Mouse (Mus musculus) heart, embryonic 11.5 days (tissue): ENCODE measurements at regions not wholly inside any gene's neighbourhood (a gene's known extent, or its start where the extent isn't known, plus 50 kb on each side); places are given as distances from the start of the nearest gene placed in this dataset.

Experiments
- ATAC-seq: fragments of 200-750 bp; cut with Nextera tagmentation; replicated peaks from 2 replicates; pipeline ENCODE4 v1.8.0; 2017; ENCODE audit warnings: moderate library complexity; ENCODE audit not compliant: insufficient number of reproducible peaks, low FRiP score, low TSS enrichment
- H3K27ac ChIP-seq: fragments of 300-500 bp; sonication (generic); 2 replicates; pipeline ENCODE4 v1.5.1; 2014; ENCODE audit warnings: mild to moderate bottlenecking, low read depth, low read length
- H3K27me3 ChIP-seq: fragments of 300-500 bp; sonication (generic); 2 replicates; pipeline ENCODE4 v1.6.1; 2014; ENCODE audit warnings: mild to moderate bottlenecking, low read length, mixed read lengths; ENCODE audit not compliant: control insufficient read depth, insufficient read depth
- H3K36me3 ChIP-seq: fragments of 300-500 bp; sonication (generic); 2 replicates; pipeline ENCODE4 v1.6.1; 2014; ENCODE audit warnings: mild to moderate bottlenecking, low read length, moderate library complexity, mixed read lengths; ENCODE audit not compliant: control insufficient read depth, insufficient read depth
- H3K4me1 ChIP-seq: fragments of 300-500 bp; sonication (generic); 2 replicates; pipeline ENCODE4 v1.6.1; 2014; ENCODE audit warnings: low read length; ENCODE audit not compliant: control insufficient read depth, insufficient read depth
- H3K4me2 ChIP-seq: fragments of 300-500 bp; sonication (generic); 2 replicates; pipeline ENCODE4 v1.6.1; 2014; ENCODE audit warnings: mild to moderate bottlenecking, moderate library complexity
- H3K4me3 ChIP-seq: fragments of 300-500 bp; sonication (generic); 2 replicates; pipeline ENCODE4 v1.5.1; 2014; ENCODE audit warnings: low read depth, low read length
- H3K9ac ChIP-seq: fragments of 300-500 bp; sonication (generic); 2 replicates; pipeline ENCODE4 v1.6.1; 2014; ENCODE audit warnings: mild to moderate bottlenecking, low read depth, low read length, moderate library complexity
- H3K9me3 ChIP-seq: fragments of 300-500 bp; sonication (generic); replicated peaks from 2 replicates; pipeline ENCODE4 v1.6.1; 2016; ENCODE audit warnings: low read length; ENCODE audit not compliant: control insufficient read depth
- WGBS: fragments of 180-500 bp; shearing (Covaris S2); extraction: QIAGEN DNeasy Blood & Tissue Kit; methylation state at CpG from one replicate; pipeline ENCODE4 v1.1.7; 2014; ENCODE audit not compliant: insufficient replicate concordance; 5-methylcytosine and 5-hydroxymethylcytosine counted together

DNA sequence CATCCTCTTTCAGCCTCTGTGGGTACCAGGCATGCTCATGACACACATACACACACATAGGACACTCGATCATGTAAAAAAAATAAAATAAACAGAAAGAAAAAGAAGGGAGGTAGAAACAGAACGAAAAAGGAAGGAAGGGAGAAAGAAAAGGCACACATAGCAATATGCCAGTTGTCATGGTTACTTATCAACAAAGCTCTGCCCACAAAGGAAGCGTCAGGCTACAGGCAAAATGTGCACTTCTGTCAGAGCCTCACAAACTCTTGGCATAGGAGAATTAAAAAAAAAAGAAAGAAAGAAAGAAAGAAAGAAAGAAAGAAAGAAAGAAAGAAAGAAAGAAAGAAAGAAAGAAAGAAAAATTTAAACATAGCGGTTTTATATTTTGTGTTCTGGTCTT is 56.9 kb upstream of the Sox2 start:
- no peaks in the 10 kb centered on the region for H3K36me3 ChIP-seq
- H3K4me2 ChIP-seq, result no peak overlapping the region
- no peak for ATAC-seq
- 57% methylated on average over 4 of the region's 4 CpGs for WGBS
- no peaks in the 10 kb centered on the region for H3K27me3 ChIP-seq
- no peaks in the 10 kb centered on the region for H3K4me1 ChIP-seq
- H3K27ac ChIP-seq, result no peak overlapping the region
- H3K9me3 ChIP-seq, result no peaks in the 10 kb centered on the region
- H3K4me3 ChIP-seq, result no peak overlapping the region
- H3K9ac ChIP-seq, result no peak overlapping the region

DNA sequence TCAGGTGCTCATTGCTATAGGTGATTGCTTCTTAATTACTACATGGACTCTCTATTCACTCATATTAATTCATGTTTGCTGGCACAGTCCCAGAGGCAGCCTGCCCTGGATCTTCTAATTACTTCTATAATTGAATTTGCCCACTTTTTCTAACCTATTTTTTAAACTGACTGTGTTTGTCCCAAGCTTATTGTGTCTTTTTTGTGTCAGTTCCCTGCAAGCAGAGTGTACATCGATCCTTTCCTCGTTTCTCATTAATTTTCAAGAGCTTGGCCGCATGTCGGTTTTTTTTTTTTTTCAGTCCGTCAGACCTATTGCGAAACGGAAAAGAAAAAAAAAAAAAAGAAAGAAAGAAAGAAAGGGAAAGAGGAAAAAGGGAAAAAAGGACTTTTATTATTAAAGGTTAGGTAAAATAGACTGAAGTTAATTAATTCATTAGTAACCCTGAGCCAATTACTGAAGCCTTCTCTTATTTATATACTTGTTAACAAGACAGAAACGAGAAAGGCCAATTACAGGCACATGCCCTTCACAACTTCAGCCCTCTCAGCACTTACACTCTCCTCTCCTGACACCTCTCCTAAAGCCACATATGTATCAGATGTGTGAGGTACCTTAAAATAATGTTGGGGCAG is 72.2 kb upstream of the Sox2 start:
- H3K4me1 ChIP-seq, result no peaks in the 10 kb centered on the region
- no peak overlapping the region for H3K9ac ChIP-seq
- no peak overlapping the region for H3K4me2 ChIP-seq
- no peaks in the 10 kb centered on the region for H3K9me3 ChIP-seq
- ATAC-seq, result no peak
- 75% methylated on average over 8 of the region's 8 CpGs for WGBS
- no peak overlapping the region for H3K4me3 ChIP-seq
- no peak overlapping the region for H3K27ac ChIP-seq
- H3K27me3 ChIP-seq, result no peaks in the 10 kb centered on the region
- H3K36me3 ChIP-seq, result no peaks in the 10 kb centered on the region

DNA sequence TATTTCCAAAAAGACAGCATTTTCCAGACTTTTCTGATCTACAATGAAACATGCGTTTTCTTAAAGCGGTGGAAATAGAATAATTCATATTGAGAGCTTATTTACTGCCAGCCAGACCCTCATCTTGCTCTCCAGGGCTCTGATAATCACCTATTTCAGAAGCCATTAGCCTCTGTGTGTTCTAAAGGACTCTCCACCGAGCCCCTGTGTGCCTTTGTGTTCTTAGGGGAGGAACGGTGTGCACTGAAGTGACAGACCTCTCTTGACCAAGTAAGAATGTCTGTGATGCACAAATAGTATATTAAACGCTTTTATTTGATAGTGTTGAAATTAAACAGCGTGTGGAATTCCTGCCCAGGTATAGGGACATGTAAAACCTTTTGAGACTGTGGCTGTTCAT is 73.1 kb upstream of the Sox2 start:
- no peak overlapping the region for H3K9ac ChIP-seq
- H3K4me2 ChIP-seq, result no peak overlapping the region
- no peaks in the 10 kb centered on the region for H3K36me3 ChIP-seq
- no peaks in the 10 kb centered on the region for H3K4me1 ChIP-seq
- no peaks in the 10 kb centered on the region for H3K9me3 ChIP-seq
- H3K4me3 ChIP-seq, result no peak overlapping the region
- H3K27me3 ChIP-seq, result no peaks in the 10 kb centered on the region
- H3K27ac ChIP-seq, result no peak overlapping the region
- 80% methylated on average over 6 of the region's 6 CpGs for WGBS
- ATAC-seq, result no peak

DNA sequence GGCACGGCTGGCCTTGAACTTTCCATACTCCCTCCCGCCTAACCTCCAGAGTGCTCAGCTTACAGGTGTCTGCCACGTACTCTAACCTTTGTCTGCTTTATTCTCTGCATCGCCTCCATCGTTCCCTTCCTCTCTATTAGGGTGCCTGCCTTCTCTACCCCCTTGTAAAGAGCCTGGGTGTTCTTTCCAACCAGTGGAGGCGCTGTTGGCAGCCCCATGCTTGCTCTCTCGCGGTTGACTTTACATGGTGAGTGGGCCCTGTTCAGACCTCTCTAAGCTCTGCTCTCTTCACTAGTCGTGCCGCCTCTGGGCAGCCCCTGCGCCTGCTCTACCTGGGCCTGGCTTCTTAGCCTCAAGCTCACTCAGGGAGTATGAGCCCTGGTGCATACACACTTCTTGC is 74.0 kb upstream of the Sox2 start:
- H3K4me3 ChIP-seq, result no peak overlapping the region
- no peaks in the 10 kb centered on the region for H3K36me3 ChIP-seq
- no peak overlapping the region for H3K9ac ChIP-seq
- no peaks in the 10 kb centered on the region for H3K27me3 ChIP-seq
- no peaks in the 10 kb centered on the region for H3K9me3 ChIP-seq
- H3K27ac ChIP-seq, result no peak overlapping the region
- H3K4me2 ChIP-seq, result no peak overlapping the region
- no peaks in the 10 kb centered on the region for H3K4me1 ChIP-seq
- WGBS, result 38% methylated on average over 11 of the region's 11 CpGs
- no peak for ATAC-seq

- no peaks in the 10 kb centered on the region for H3K4me1 ChIP-seq
- H3K27ac ChIP-seq, result no peak overlapping the region
- no peak overlapping the region for H3K9ac ChIP-seq
- H3K27me3 ChIP-seq, result no peaks in the 10 kb centered on the region
- no peak overlapping the region for H3K4me2 ChIP-seq
- H3K9me3 ChIP-seq, result no peaks in the 10 kb centered on the region
- ATAC-seq, result no peak
- H3K36me3 ChIP-seq, result no peaks in the 10 kb centered on the region
- WGBS, result 76% methylated on average over 9 of the region's 9 CpGs
- no peak overlapping the region for H3K4me3 ChIP-seq
Measured at GRCm38 (mm10) chr3:34574711-34575350, 75.4 kb upstream of the Sox2 start.

- no peak overlapping the region for H3K9ac ChIP-seq
- H3K4me2 ChIP-seq, result no peak overlapping the region
- H3K27ac ChIP-seq, result no peak overlapping the region
- no peak overlapping the region for H3K4me3 ChIP-seq
- H3K36me3 ChIP-seq, result no peaks in the 10 kb centered on the region
- H3K4me1 ChIP-seq, result no peaks in the 10 kb centered on the region
- WGBS, result 82% methylated on average over 7 of the region's 7 CpGs
- ATAC-seq, result no peak
- H3K9me3 ChIP-seq, result no peaks in the 10 kb centered on the region
- H3K27me3 ChIP-seq, result no peaks in the 10 kb centered on the region
Measured at GRCm38 (mm10) chr3:34573312-34573711, 76.9 kb upstream of the Sox2 start.

GRCm38 (mm10) chr3:34572081-34572480 is 78.1 kb upstream of the Sox2 start:
- ATAC-seq, result no peak
- no peaks in the 10 kb centered on the region for H3K36me3 ChIP-seq
- no peak overlapping the region for H3K27ac ChIP-seq
- H3K4me3 ChIP-seq, result no peak overlapping the region
- no peaks in the 10 kb centered on the region for H3K4me1 ChIP-seq
- H3K4me2 ChIP-seq, result no peak overlapping the region
- no peaks in the 10 kb centered on the region for H3K27me3 ChIP-seq
- H3K9me3 ChIP-seq, result no peaks in the 10 kb centered on the region
- H3K9ac ChIP-seq, result no peak overlapping the region
- 84% methylated on average over 6 of the region's 6 CpGs for WGBS

DNA sequence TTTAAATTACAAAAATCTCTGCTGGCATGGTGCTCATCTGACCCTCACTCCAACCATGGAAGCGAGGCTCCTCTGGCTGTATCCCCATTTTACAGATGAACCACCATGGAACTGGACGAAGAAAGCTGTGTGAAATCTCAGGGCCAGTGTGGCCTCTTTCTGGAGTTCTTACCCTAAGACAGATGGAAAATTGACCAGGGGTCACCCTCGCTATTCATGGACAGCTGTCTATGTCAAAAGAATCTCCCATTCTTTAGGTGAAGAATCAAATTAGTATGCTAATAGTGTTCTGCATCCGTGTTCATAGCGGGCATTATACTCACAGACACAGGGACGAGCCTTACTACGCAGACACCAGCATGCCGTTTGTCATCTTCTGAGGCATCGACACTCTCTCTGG is 78.6 kb upstream of the Sox2 start:
- WGBS, result 89% methylated on average over 9 of the region's 9 CpGs
- no peak for ATAC-seq
- Histone ChIP-seq H3K4me1 (no peaks in the 10 kb centered on the region), H3K27me3 (no peaks in the 10 kb centered on the region), H3K27ac (no peak overlapping the region), H3K4me3 (no peak overlapping the region), H3K36me3 (no peaks in the 10 kb centered on the region), H3K9ac (no peak overlapping the region), H3K4me2 (no peak overlapping the region), H3K9me3 (no peaks in the 10 kb centered on the region)

GRCm38 (mm10) chr3:34569998-34570397 is 80.2 kb upstream of the Sox2 start:
- Histone ChIP-seq H3K27ac (no peak overlapping the region), H3K4me2 (no peak overlapping the region), H3K9me3 (no peaks in the 10 kb centered on the region), H3K27me3 (no peaks in the 10 kb centered on the region), H3K4me3 (no peak overlapping the region), H3K9ac (no peak overlapping the region), H3K4me1 (no peaks in the 10 kb centered on the region), H3K36me3 (no peaks in the 10 kb centered on the region)
- 64% methylated on average over 10 of the region's 10 CpGs for WGBS
- no peak for ATAC-seq
